Mouse (Mus musculus) right cerebral cortex, postnatal 4 days (tissue): ENCODE measurements around the gene Fos.
A peak's percentile ranks its signal among the peaks of the same experiment; 100 is the strongest.

Experiments
- DNase-seq: peaks from one replicate; pipeline ENCODE4 v3.0.0-alpha.2; 2022

Gene Fos

DNA sequence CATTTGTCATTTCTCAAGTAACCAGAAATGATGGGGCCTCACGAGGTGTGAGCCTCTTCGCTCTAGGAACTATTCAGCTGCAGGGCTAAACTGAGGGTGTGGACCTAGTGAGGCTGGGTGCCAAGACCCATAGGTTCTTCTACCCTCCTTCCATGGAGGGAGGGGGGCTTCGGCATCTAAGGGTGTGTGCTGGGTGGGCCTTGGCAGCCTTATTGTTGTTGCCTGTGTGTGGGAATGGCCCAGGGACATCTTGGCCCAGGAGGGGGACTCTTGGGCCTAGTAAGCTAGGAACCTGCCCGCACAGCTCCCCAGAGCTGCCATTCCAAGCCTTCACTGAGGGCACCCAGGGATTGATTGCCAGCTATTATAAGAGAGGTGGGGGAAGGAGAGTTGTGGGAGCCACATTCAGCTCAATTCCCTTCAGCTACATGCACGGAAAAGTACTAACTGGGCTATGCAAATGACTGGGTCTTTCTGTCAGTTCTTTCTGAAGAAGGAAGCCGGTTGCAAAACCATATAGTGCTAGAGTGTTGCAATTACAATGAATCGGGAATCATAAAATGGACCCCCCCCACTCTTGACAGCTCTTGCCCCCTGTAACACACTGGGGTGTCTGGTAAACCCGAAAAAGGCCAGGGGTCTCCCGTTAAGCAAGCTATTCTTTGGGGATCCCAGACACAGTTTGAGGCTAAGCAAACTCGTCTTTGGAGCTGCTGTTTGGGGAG, 16.6 kb downstream of the Fos start:
- DNase-seq, result no peak

DNA sequence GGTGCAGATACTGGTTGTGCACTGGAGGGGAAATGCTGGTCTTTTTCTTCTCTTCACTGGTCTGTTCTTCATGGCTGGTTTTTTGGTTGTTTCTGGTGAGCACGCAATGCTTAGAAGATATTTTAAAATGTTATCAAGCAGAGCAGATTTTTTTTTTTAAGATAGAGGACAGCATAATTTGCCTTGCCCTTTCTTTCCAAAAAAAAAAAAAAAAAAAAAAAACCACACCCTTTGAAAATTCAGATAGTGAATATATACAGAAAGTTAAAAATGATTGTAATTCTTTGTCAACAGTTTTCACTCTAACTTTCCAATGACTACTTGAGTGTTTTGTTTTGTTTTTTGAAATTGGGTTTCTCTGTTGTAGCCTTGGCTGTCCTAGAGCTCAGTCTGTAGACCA, 17.3 kb downstream of the Fos start:
- DNase-seq, result no peak

- peak; percentile 70 for DNase-seq
Measured at GRCm38 (mm10) chr12:85492084-85492645, 18.5 kb downstream of the Fos start.

- DNase-seq, result no peak
Measured at GRCm38 (mm10) chr12:85496336-85496735, 22.6 kb downstream of the Fos start.

DNA sequence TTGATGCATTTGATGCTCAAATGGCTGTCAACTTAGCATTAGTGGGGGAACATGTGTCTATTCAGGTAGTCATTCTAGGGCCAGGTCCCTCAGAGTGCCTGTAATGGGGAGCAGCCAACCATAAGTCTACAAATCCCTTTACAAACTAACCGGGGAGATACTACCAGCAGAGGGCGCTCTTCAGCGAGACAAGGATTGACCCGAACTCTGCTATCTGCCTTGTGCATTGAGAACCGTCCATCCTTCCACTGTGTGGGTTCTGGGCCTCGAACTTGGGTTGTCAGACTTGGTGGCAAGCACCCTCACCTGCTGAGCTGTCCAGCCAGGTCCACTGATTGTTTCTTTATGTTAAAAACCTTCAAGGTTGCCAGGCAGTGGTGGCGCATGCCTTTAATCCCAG, 23.1 kb downstream of the Fos start:
- peak; percentile 76 for DNase-seq

DNA sequence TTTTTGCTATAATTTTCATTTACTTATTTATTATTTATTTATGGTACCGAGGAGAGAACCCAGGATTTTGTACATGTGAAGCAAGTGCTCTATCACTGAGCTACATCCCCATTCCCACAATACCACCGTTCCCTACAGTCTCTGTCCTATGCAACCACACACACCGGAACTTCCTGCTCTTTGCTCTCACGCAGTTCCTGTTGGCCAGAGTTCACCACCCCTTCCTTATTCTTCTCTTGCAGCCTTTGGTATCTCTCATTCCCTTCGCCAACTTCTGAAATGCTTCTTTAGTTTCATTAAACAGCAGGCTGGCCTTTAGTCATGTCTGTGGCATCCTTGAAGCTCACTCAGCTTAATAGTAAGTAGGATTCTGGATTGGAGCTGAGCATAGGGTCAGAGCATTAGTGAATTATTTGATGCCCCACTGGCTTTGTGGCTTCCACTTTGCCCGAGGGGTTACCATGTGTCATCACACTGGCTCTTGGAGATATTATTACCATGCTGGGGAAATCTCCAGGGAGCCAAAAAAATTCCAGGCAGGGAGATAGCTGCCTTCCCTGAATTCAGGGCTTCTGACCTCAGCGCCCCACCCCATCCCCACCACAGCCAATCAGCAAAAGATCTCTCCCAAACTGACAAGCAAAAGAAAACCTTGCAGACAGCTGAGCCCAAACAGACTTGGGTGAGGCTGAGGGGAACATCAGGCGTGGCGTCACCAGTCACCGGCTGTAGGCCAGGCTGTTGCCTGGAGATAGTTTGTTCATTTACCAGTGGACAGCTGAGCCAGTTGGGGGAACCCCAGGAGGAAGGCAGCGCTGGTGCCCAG, 23.8 kb downstream of the Fos start:
- DNase-seq, result no peak

GRCm38 (mm10) chr12:85499001-85499400, 25.3 kb downstream of the Fos start:
- no peak for DNase-seq

GRCm38 (mm10) chr12:85502682-85503081, 29.0 kb downstream of the Fos start:
- DNase-seq, result no peak

DNA sequence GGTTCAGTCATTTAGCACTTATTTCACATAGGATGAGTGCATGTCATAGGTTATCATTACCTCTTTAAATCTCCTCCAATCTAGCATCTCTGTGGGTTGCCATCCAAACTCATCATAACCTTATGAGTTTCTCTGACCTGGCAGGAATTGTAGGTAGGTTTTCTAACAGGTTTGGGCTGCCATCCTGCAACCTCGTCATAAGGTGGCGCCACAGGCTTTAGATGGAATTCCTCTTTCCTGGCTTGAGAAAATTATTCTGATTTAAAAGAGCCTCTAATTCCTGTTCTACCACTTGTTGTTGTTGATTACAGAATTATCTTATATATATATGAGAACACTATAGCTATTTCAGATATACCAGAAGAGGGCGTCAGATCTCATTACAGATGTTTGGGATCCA, 34.5 kb downstream of the Fos start:
- peak; percentile 25 for DNase-seq

DNA sequence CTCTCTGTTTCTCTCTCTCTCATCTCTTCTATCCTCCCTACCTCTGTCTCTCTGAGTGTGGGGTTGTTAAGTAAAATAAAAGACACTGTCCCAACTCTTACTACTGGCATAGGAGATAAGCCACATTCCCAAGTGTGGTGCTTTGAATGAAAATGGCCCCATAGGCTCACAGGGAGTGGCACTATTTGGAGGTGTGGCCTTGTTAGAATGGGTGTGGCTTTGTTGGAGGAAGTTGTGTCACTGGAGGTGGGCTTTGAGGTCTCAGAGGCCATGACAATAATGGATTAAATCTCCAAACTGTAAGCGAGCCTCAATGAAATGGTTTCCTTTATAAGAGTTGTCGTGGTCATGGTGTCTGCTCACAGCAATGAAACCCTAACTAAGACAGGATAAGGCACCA, 36.3 kb downstream of the Fos start:
- DNase-seq, result no peak

DNA sequence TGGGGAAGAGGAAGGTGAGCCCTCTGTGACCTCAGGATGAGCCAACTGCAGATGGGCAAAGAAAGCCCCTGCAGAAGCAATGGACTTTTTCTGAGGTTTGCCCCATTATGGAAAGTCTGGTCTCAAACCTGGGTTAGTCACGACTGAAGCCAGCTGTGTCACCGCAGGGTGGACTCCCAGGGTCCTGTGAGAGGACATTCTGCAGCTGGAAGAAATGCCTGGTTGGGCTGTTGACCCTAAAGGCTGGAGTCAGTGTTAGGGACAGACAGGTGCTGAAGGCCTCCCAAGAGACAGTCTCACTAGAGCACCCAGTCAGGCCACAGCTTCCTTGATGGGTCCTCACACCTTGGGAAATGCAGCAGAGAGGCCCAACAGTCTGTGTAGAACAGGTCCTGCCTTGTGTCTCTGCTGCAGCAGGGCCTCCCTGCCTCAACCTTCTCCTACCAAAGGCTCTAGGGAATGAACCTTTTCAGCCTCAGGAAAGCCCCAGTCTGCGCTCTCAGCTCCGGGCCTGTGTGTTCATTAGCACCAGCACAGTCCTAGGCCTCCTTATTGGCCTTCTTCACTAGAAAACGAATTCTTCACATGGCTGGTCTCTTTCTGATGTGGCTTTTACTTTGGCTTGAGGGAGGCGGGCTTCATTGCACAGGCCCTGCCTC, 40.2 kb downstream of the Fos start:
- DNase-seq, result no peak

- no peak for DNase-seq
Measured at GRCm38 (mm10) chr12:85514958-85515357, 41.3 kb downstream of the Fos start.

DNA sequence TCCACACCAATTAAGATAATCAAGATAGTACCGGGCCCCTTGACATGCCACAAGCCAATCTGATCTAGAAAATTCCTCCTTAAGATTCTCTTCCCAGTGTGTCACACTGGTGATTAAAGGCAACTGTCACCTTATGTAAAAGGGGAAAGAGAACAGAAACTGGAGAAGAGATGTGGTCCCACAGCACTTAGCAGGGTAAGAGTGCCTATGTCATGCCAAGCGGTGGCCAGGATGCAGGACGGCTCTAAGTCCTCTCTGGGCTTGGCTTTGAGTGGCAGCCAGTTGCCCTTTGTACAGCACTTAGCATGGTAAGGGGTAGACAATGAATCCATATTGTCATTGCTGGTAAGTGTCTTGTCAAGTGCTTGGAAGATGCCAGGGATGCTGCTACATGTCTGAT, 42.2 kb downstream of the Fos start:
- no peak for DNase-seq

DNA sequence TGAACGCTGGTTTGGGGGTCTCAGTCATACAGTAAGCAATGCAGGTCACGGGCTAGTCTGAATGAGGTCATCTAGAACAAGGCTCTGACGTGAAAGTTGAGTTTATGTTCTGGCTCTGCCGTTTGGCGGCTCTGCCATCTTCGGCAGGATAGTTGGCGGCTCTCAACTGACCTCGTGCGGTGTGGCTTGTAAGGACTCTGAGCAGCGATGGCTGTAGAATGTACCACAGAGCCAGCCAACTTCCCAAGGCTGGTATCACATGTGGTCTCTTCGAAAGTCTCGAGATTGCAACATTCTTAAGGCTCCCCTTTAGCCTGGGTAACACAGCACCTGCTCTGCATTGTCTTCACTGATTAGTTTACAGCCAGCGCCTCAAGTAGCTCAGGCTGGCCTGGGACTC, 43.6 kb downstream of the Fos start:
- no peak for DNase-seq

DNA sequence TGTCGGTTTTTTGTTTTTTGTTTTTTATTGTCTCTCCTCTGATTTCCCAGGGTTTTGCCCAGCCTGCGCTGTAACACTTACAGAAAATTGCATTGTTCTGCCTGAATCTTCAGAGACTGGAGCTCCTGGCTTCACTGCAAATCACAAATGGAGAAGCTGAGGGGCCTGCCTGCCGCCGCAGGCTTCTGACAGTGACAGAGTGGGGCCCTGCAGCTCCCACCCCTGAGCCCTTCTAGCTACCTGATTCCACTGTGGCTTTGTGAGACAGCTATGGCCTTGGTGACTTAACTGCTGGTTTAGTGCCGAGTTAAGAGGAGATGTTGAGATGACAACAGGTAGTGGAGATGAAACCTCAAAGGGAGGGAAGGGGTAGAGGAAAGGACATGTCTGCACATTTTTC, 44.3 kb downstream of the Fos start:
- DNase-seq, result no peak

DNA sequence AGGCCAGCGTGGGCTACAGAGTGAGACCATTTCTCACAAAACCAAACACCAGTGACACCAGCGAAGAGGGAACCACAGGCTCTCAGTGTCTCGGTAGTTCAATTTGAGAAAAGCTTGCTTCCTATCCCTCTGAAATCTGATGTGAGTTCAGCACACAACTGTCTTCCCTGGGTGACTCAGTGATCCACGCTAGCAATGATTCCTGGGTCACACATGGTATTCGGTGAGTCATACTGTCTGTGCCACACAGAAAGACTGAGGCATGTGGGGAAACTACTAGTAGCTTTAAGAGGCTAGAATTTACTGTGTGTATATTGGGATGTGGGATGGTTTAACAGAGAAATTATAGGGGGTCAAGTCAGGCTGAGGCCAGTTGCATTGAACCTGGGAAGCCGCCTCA, 45.9 kb downstream of the Fos start:
- no peak for DNase-seq

- no peak for DNase-seq
Measured at GRCm38 (mm10) chr12:85521101-85521500, 47.4 kb downstream of the Fos start.

DNA sequence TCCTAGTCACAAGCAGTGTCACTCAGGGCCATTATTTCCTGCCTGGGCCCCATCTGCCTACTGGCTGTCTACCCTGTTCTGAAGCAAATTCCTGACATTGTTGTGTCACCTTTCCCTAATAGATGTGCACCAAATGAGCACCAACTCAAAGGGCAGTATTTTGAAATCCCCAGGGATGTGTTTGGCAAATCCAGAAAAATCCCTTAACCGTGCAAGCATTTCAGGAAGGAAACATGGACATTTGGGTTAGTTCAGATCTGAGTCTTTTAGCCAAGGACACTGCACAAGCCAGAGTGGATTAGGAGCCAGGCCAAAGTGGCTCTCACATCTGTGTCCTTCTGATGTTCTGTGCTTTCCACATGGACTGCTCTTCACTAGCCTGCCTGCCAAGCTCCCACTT, 48.0 kb downstream of the Fos start:
- DNase-seq, result no peak

DNA sequence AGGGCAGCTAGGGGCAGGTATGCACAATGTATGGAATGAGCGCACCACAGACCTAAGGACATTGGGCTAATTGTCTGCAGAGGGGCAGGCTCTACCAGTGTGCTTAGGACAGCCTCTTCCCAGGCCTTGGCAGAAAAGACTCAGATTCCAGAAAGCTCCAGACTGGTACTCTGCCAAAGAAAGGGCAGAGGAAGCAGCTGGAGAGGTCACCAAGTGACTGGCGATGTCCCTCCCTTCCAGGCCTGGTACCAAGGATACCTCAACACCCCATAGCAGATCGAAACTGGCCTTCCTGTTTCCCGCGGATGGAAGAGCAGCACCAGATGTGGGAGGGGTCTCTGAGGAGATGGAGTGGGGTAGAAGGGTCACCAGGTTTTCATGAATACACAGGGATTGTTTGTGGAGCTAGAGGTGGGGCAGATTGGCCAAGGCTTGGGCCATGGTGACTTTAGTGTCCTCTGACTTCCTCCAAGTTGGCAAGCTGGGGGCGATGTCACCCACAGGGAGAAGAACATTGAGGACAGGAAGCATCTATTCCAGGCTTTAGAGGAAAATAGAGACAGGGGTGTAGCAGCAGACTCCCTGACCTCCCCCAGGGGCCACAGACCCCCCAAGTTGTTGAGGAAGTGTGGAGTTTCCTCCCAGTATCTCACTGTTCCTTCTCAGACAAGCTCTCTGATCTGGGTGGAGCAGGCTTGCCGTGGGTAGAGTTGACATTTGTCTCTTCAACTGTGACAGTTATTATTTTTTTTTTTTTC, 49.1 kb downstream of the Fos start:
- no peak for DNase-seq

DNA sequence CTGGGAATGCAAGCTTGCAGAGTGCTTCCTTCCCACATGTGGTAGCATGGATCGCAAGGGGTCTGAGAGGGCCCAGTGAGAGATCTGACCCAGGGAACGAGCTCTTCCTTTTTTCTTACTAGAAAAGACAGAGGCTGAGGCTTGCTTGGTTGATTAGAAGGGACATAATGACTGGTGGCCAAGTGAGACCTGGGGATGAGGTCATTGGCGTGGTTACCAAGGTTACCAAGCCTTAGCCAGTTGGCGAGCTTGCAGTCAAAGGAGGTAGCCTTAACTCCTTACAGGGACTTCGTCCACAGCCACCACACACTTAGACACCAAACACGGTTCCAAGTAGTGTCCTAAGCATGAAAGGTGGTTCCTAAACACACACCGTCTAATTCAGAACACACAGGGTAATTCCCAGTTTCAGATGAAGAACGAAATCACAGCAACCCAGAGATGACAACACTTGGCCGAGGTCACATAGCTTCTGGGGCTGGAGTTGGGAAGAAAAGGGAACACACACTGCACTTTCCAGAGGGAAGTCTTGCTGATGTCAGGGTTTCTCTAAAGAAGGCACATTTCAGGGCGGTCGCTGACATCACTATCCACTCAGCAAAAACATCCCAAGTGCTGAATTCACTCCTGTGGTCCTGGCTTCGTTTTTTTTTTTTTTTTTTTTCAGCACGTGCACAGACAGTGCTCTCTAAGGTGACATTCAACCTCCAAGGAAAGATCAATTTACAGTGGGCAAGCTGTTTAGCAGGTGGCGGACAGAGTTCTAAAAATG, 49.9 kb downstream of the Fos start:
- DNase-seq, result no peak

GRCm38 (mm10) chr12:85524193-85524858, 50.6 kb downstream of the Fos start:
- no peak for DNase-seq
